Mouse (Mus musculus): ENCODE measurements around the gene Plekhg3. TPM values are rescaled to one million over a fixed set of nuclear protein-coding genes. Genes with fewer than 3 reads are reported as not detected.

Gene Plekhg3
- polyA plus RNA-seq, 1 experiment: 57.9 TPM

GRCm38 (mm10) chr12:76548082-76548423 is 17.4 kb downstream of the Plekhg3 start:
- no peak for TF ChIP-seq CTCF (conservative IDR thresholded peaks at IDR 0.05; ENCODE audit: insufficient read depth, insufficient read length, low read depth, low read length)
- no peak for TF ChIP-seq POLR2A (IDR thresholded peaks at IDR 0.05; ENCODE audit: low read depth, low read length)
- H3K4me1 ChIP-seq (ENCODE audit: control insufficient read depth, insufficient read depth, low read length): peaks cover 43% of the 10 kb centered on the region
- no peak for DNase-seq
- H3K36me3 ChIP-seq (ENCODE audit: control insufficient read depth, insufficient read depth, low read length): no peaks in the 10 kb centered on the region
- H3K27ac ChIP-seq (ENCODE audit: insufficient read depth, low read depth, low read length): peak overlapping the region; percentile 57
- 42% methylated on average over 7 of the region's 7 CpGs for WGBS
- peak overlapping the region; percentile 19 for H3K4me3 ChIP-seq (ENCODE audit: insufficient read depth, low read depth, low read length)
- no peaks in the 10 kb centered on the region for H3K27me3 ChIP-seq (replicated peaks; ENCODE audit: control insufficient read depth, insufficient read depth, low read length)

- no peaks in the 10 kb centered on the region for H3K36me3 ChIP-seq (ENCODE audit: control insufficient read depth, insufficient read depth, low read length)
- WGBS: 64% methylated on average over 3 of the region's 3 CpGs
- TF ChIP-seq CTCF (conservative IDR thresholded peaks at IDR 0.05; ENCODE audit: insufficient read depth, insufficient read length, low read depth, low read length) (no peak), POLR2A (IDR thresholded peaks at IDR 0.05; ENCODE audit: low read depth, low read length) (no peak)
- H3K4me1 ChIP-seq (ENCODE audit: control insufficient read depth, insufficient read depth, low read length): peaks cover 55% of the 10 kb centered on the region
- DNase-seq: no peak
- peak overlapping the region; percentile 0; the same call in 1 of the 2 replicates for H3K27ac ChIP-seq (ENCODE audit: insufficient read depth, low read depth, low read length)
- H3K27me3 ChIP-seq (replicated peaks; ENCODE audit: control insufficient read depth, insufficient read depth, low read length): no peaks in the 10 kb centered on the region
- H3K4me3 ChIP-seq (ENCODE audit: insufficient read depth, low read depth, low read length): no peak overlapping the region
Measured at GRCm38 (mm10) chr12:76549203-76549602, 18.5 kb downstream of the Plekhg3 start.

DNA sequence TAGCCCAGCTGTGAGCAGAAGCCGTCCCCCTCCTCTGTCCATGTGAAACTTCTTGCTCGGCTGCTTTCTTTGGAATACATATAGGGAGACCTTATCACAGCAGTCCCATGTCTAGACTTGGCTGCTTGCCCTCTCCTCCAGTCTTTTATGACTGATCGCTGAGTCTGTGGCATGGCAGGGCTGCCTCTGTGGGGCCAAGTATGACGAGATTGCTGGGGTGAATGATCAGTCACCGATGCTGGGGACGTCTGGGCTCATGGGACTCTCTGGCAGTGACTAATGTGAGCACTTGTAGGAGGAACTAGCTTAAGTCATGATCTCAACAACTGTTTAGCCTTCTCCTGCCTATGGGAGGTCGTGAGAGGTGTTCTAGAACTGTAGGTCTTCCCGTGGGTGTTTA is 21.6 kb downstream of the Plekhg3 start:
- peak overlapping the region; percentile 67 for H3K27ac ChIP-seq (ENCODE audit: insufficient read depth, low read depth, low read length)
- WGBS: 19% methylated on average over 8 of the region's 8 CpGs
- peaks cover 60% of the 10 kb centered on the region for H3K4me1 ChIP-seq (ENCODE audit: control insufficient read depth, insufficient read depth, low read length)

GRCm38 (mm10) chr12:76552958-76553357 is 22.3 kb downstream of the Plekhg3 start:
- Histone ChIP-seq H3K27ac (ENCODE audit: insufficient read depth, low read depth, low read length) (peak overlapping the region; percentile 35; the same call in 1 of the 2 replicates), H3K4me1 (ENCODE audit: control insufficient read depth, insufficient read depth, low read length) (peaks cover 60% of the 10 kb centered on the region), H3K27me3 (replicated peaks; ENCODE audit: control insufficient read depth, insufficient read depth, low read length) (no peaks in the 10 kb centered on the region), H3K4me3 (ENCODE audit: insufficient read depth, low read depth, low read length) (no peak overlapping the region), H3K36me3 (ENCODE audit: control insufficient read depth, insufficient read depth, low read length) (no peaks in the 10 kb centered on the region)
- DNase-seq: no peak
- WGBS: 45% methylated on average over 4 of the region's 4 CpGs
- TF ChIP-seq CTCF (conservative IDR thresholded peaks at IDR 0.05; ENCODE audit: insufficient read depth, insufficient read length, low read depth, low read length) (no peak), POLR2A (IDR thresholded peaks at IDR 0.05; ENCODE audit: low read depth, low read length) (no peak)

More for the DNA sequence above, 21.6 kb downstream of the Plekhg3 start:
- H3K36me3 ChIP-seq (ENCODE audit: control insufficient read depth, insufficient read depth, low read length): no peaks in the 10 kb centered on the region
- H3K27me3 ChIP-seq (replicated peaks; ENCODE audit: control insufficient read depth, insufficient read depth, low read length): no peaks in the 10 kb centered on the region
- TF ChIP-seq POLR2A (IDR thresholded peaks at IDR 0.05; ENCODE audit: low read depth, low read length) (no peak), CTCF (conservative IDR thresholded peaks at IDR 0.05; ENCODE audit: insufficient read depth, insufficient read length, low read depth, low read length) (no peak)
- no peak overlapping the region for H3K4me3 ChIP-seq (ENCODE audit: insufficient read depth, low read depth, low read length)
- peak; percentile 74 for DNase-seq

DNA sequence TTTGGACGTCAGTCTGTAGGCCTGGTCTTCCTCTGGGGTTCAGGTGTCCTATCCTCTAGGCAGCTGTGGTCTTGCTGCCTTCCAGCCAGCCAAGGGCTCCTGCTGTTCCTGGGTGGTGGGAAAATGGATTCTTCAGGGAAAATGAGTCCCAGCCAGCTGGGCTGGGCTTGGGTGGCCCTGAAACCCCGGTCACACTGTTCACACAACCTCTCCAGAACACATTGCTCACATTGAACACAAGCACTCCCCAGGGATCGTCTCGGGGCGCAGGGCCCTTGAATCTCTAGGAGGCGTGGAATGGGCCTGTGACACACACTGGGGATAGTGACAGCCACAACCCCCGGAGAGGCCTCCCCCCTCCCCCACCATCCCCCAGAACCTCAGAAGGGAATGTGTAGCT is 23.2 kb downstream of the Plekhg3 start:
- peak overlapping the region; percentile 80 for H3K27ac ChIP-seq (ENCODE audit: insufficient read depth, low read depth, low read length)
- no peak for TF ChIP-seq CTCF (conservative IDR thresholded peaks at IDR 0.05; ENCODE audit: insufficient read depth, insufficient read length, low read depth, low read length)
- no peak for TF ChIP-seq POLR2A (IDR thresholded peaks at IDR 0.05; ENCODE audit: low read depth, low read length)
- H3K27me3 ChIP-seq (replicated peaks; ENCODE audit: control insufficient read depth, insufficient read depth, low read length): no peaks in the 10 kb centered on the region
- DNase-seq: no peak
- H3K4me3 ChIP-seq (ENCODE audit: insufficient read depth, low read depth, low read length): no peak overlapping the region
- H3K36me3 ChIP-seq (ENCODE audit: control insufficient read depth, insufficient read depth, low read length): no peaks in the 10 kb centered on the region
- 65% methylated on average over 7 of the region's 7 CpGs for WGBS
- peaks cover 56% of the 10 kb centered on the region for H3K4me1 ChIP-seq (ENCODE audit: control insufficient read depth, insufficient read depth, low read length)

GRCm38 (mm10) chr12:76554392-76554791 is 23.7 kb downstream of the Plekhg3 start:
- H3K27me3 ChIP-seq (replicated peaks; ENCODE audit: control insufficient read depth, insufficient read depth, low read length): no peaks in the 10 kb centered on the region
- DNase-seq: peak; percentile 82
- peaks cover 56% of the 10 kb centered on the region for H3K4me1 ChIP-seq (ENCODE audit: control insufficient read depth, insufficient read depth, low read length)
- H3K27ac ChIP-seq (ENCODE audit: insufficient read depth, low read depth, low read length): peak overlapping the region; percentile 37; the same call in 1 of the 2 replicates
- no peaks in the 10 kb centered on the region for H3K36me3 ChIP-seq (ENCODE audit: control insufficient read depth, insufficient read depth, low read length)
- WGBS: 39% methylated on average over 3 of the region's 3 CpGs
- H3K4me3 ChIP-seq (ENCODE audit: insufficient read depth, low read depth, low read length): no peak overlapping the region
- TF ChIP-seq POLR2A (IDR thresholded peaks at IDR 0.05; ENCODE audit: low read depth, low read length) (no peak), CTCF (conservative IDR thresholded peaks at IDR 0.05; ENCODE audit: insufficient read depth, insufficient read length, low read depth, low read length) (no peak)

GRCm38 (mm10) chr12:76554871-76555386 is 24.2 kb downstream of the Plekhg3 start:
- Histone ChIP-seq H3K27me3 (replicated peaks; ENCODE audit: control insufficient read depth, insufficient read depth, low read length) (no peaks in the 10 kb centered on the region), H3K4me1 (ENCODE audit: control insufficient read depth, insufficient read depth, low read length) (peaks cover 56% of the 10 kb centered on the region), H3K27ac (ENCODE audit: insufficient read depth, low read depth, low read length) (0 out of 2 replicates have a peak overlapping the region, but pooled peaks have one; percentile 12), H3K36me3 (ENCODE audit: control insufficient read depth, insufficient read depth, low read length) (no peaks in the 10 kb centered on the region), H3K4me3 (ENCODE audit: insufficient read depth, low read depth, low read length) (no peak overlapping the region)
- no peak for DNase-seq
- TF ChIP-seq CTCF (conservative IDR thresholded peaks at IDR 0.05; ENCODE audit: insufficient read depth, insufficient read length, low read depth, low read length) (no peak), POLR2A (IDR thresholded peaks at IDR 0.05; ENCODE audit: low read depth, low read length) (no peak)
- 92% methylated on average over 3 of the region's 3 CpGs for WGBS

Data from kidney, adult 2 months (tissue).